In the genomic region with DNA sequence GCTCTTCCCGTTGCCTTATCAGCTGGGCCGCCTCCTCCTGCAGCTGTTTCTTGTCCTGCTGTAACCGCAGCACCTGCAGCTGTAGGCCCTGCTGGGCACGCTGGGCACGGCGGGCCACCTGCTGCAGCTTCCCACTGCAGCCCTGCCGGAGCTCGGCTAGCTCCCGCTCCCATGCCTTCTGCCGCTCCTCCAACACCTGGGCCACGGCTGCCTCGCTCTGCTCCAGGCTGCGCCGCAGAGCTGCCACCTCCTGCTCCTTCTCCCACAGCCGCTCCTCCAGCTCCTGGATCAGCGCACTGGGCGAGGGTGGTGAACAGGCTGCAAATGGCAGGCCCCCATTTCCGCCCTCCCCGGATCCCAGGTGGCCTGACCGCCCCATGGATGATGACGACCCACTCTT, we compare ENCODE assay signal across 9 mouse cellular contexts. TPM values are rescaled to one million over a fixed set of nuclear protein-coding genes. Genes with fewer than 3 reads are reported as not detected.
DNase-seq lines count a peak whose midpoint lies in the region; ATAC-seq and TF ChIP-seq lines count a peak whose summit lies in the region.
"Had no signal": no experiment of that assay in that cellular context is flagged by ENCODE, and none has a peak within 500 bp of the region (broad histone marks: within the 10 kb centered on the region; RNA-seq: fewer than 3 reads in every experiment).

No protein-coding gene starts in this region.

- H3K9ac ChIP-seq in intestine, postnatal 0 days (ENCODE audit: low read depth, low read length) = 0 out of 2 replicates have a peak overlapping the region, but pooled peaks have one; percentile 27
- H3K9ac ChIP-seq in midbrain, embryonic 16.5 days (ENCODE audit: low read depth, low read length) = 0 out of 2 replicates have a peak overlapping the region, but pooled peaks have one; percentile 14

- H3K4me1 ChIP-seq in spleen, adult 2 months (ENCODE audit: control insufficient read depth, insufficient read depth, insufficient read length) = peaks cover 14% of the 10 kb centered on the region
- peaks cover 9% of the 10 kb centered on the region; the same call in 1 of the 2 replicates for H3K4me1 ChIP-seq in intestine, postnatal 0 days (replicated peaks; ENCODE audit: control insufficient read depth, insufficient read depth, low read length)
- peaks cover 8% of the 10 kb centered on the region; the same call in 1 of the 2 replicates for H3K4me1 ChIP-seq in midbrain, embryonic 16.5 days (ENCODE audit: control insufficient read depth, insufficient read depth, low read length)

- TF ChIP-seq POLR2A in spleen, adult 2 months (IDR thresholded peaks at IDR 0.05; ENCODE audit: low read depth, low read length) = no peak

- ATAC-seq in intestine, postnatal 0 days = peak; percentile 5
- ATAC-seq in midbrain, embryonic 16.5 days = no peak

- peak overlapping the region; percentile 31; the same call in 1 of the 2 replicates for H3K4me3 ChIP-seq in spleen, adult 2 months (ENCODE audit: extremely low read depth, insufficient read depth, insufficient read length)
- H3K4me3 ChIP-seq in intestine, postnatal 0 days (ENCODE audit: low read depth, low read length) = no peak overlapping the region
- no peak overlapping the region for H3K4me3 ChIP-seq in midbrain, embryonic 16.5 days (ENCODE audit: low read depth, low read length)

- TF ChIP-seq CTCF in spleen, adult 2 months (IDR thresholded peaks at IDR 0.05; ENCODE audit: extremely low read depth, insufficient read depth, insufficient read length, insufficient replicate concordance) = no peak
- TF ChIP-seq CTCF in intestine, postnatal 0 days (IDR thresholded peaks at IDR 0.05; ENCODE audit: low read depth) = peak; percentile 25; the same call in 1 of the 2 replicates

- 14% methylated on average over 21 of the region's 21 CpGs for WGBS in spleen, adult 2 months
- WGBS in intestine, postnatal 0 days = 34% methylated on average over 21 of the region's 21 CpGs
- WGBS in midbrain, embryonic 16.5 days = 19% methylated on average over 21 of the region's 21 CpGs

- peak; percentile 23 for DNase-seq in embryo, embryonic 10 days (ENCODE audit: low spot score)
- DNase-seq in embryo, embryonic 10.5 days (ENCODE audit: low spot score) = no peak
- DNase-seq in spleen, adult 2 months (ENCODE audit: low read depth in 1 of 2, low spot score in 2 of 2) = no peak
- DNase-seq in spleen, postnatal 14 days (ENCODE audit: low spot score in 2 of 2) = no peak
- no peak for DNase-seq in urinary bladder, postnatal 10 days (ENCODE audit: low spot score)
- DNase-seq in adrenal gland, adult 2 months = no peak

- H3K36me3 ChIP-seq in spleen, adult 2 months (ENCODE audit: control insufficient read depth, insufficient read depth, low read length) = no peaks in the 10 kb centered on the region
- peaks cover 18% of the 10 kb centered on the region; the same call in 1 of the 2 replicates for H3K36me3 ChIP-seq in intestine, postnatal 0 days (ENCODE audit: control insufficient read depth, insufficient read depth)
- peaks cover 14% of the 10 kb centered on the region for H3K36me3 ChIP-seq in midbrain, embryonic 16.5 days (ENCODE audit: control insufficient read depth, insufficient read depth, low read length)

- H3K9me3 ChIP-seq in intestine, postnatal 0 days (ENCODE audit: control insufficient read depth) = no peaks in the 10 kb centered on the region
- no peaks in the 10 kb centered on the region for H3K9me3 ChIP-seq in midbrain, embryonic 16.5 days (replicated peaks; ENCODE audit: control insufficient read depth, low read length, poor library complexity, severe bottlenecking)

- no peak overlapping the region for H3K27ac ChIP-seq in spleen, adult 2 months (ENCODE audit: insufficient read depth, low read length)
- H3K27ac ChIP-seq in intestine, postnatal 0 days (ENCODE audit: low read depth, low read length) = no peak overlapping the region
- no peak overlapping the region for H3K27ac ChIP-seq in midbrain, embryonic 16.5 days (ENCODE audit: low read length)

- H3K27me3 ChIP-seq in spleen, adult 2 months (ENCODE audit: control insufficient read depth, insufficient read depth, low read length) = peaks cover 12% of the 10 kb centered on the region
- H3K27me3 ChIP-seq in intestine, postnatal 0 days (replicated peaks; ENCODE audit: control insufficient read depth, insufficient read depth, low read length) = no peaks in the 10 kb centered on the region
- peaks cover 37% of the 10 kb centered on the region for H3K27me3 ChIP-seq in midbrain, embryonic 16.5 days (ENCODE audit: control insufficient read depth, insufficient read depth, low read depth, low read length)
- H3K27me3 ChIP-seq: CH12.LX had no signal

- peak overlapping the region; percentile 68 for H3K4me2 ChIP-seq in intestine, postnatal 0 days (replicated peaks; ENCODE audit: low read depth)
- no peak overlapping the region for H3K4me2 ChIP-seq in midbrain, embryonic 16.5 days (ENCODE audit: low read length)

RNA-seq across cellular contexts. Expression of a gene that starts 6.0 kb away (rescaled TPM):
- polyA plus RNA-seq in spleen, adult 2 months (2012; rRNA removed) = 3.8 and 4.4 TPM in 2 replicates
- polyA plus RNA-seq in intestine, postnatal 0 days (2015; fragmentation: Nextera tagmentation; extraction: Ambion mirVana) = 4.2 and 4.5 TPM in 2 replicates
- 8.4 and 8.9 TPM in 2 replicates for polyA plus RNA-seq in midbrain, embryonic 16.5 days (2015; fragmentation: Nextera tagmentation; extraction: Ambion mirVana)
- 1 to 10 TPM; 6.4 to 7.1 TPM for total RNA-seq in adrenal gland, adult 2 months (2021)
- 5.8 and 6.3 TPM in 2 replicates for polyA plus RNA-seq in adrenal gland, adult 2 months (2012; rRNA removed)

RNA-seq across cellular contexts. Expression of a gene that starts 6.0 kb away (rescaled TPM):
- 1.1 and 1.2 TPM in 2 replicates for polyA plus RNA-seq in spleen, adult 2 months (2012; rRNA removed)
- polyA plus RNA-seq in intestine, postnatal 0 days (2015; fragmentation: Nextera tagmentation; extraction: Ambion mirVana) = 6.4 and 6.8 TPM in 2 replicates
- 10.2 and 11.4 TPM in 2 replicates for polyA plus RNA-seq in midbrain, embryonic 16.5 days (2015; fragmentation: Nextera tagmentation; extraction: Ambion mirVana)
- total RNA-seq in adrenal gland, adult 2 months (2021) = 10 to 100 TPM in 1 of 2 experiments, 1 to 10 TPM in 1; 10.0 to 16.1 TPM
- 0.40 and 0.52 TPM in 2 replicates for polyA plus RNA-seq in adrenal gland, adult 2 months (2012; rRNA removed)

RNA-seq across cellular contexts. Expression of a gene that starts 6.8 kb away (rescaled TPM):
- polyA plus RNA-seq in spleen, adult 2 months (2012; rRNA removed) = 3.0 and 3.2 TPM in 2 replicates
- 9.7 and 11.4 TPM in 2 replicates for polyA plus RNA-seq in intestine, postnatal 0 days (2015; fragmentation: Nextera tagmentation; extraction: Ambion mirVana)
- 17.7 and 20.7 TPM in 2 replicates for polyA plus RNA-seq in midbrain, embryonic 16.5 days (2015; fragmentation: Nextera tagmentation; extraction: Ambion mirVana)
- 10 to 100 TPM; 14.3 to 21.4 TPM for total RNA-seq in adrenal gland, adult 2 months (2021)
- polyA plus RNA-seq in adrenal gland, adult 2 months (2012; rRNA removed) = 17.7 and 21.0 TPM in 2 replicates

RNA-seq across cellular contexts. Expression of a gene that starts 28.6 kb away (rescaled TPM):
- polyA plus RNA-seq in spleen, adult 2 months (2012; rRNA removed) = 50.2 and 50.4 TPM in 2 replicates
- polyA plus RNA-seq in intestine, postnatal 0 days (2015; fragmentation: Nextera tagmentation; extraction: Ambion mirVana) = 118 and 120 TPM in 2 replicates
- 71.0 and 77.1 TPM in 2 replicates for polyA plus RNA-seq in midbrain, embryonic 16.5 days (2015; fragmentation: Nextera tagmentation; extraction: Ambion mirVana)
- total RNA-seq in adrenal gland, adult 2 months (2021) = 100 to 1,000 TPM; 184 to 209 TPM
- polyA plus RNA-seq in adrenal gland, adult 2 months (2012; rRNA removed) = 190 and 213 TPM in 2 replicates

RNA-seq across cellular contexts. Expression of a gene that starts 31.6 kb away (rescaled TPM):
- polyA plus RNA-seq in spleen, adult 2 months (2012; rRNA removed) = 12.0 and 14.3 TPM in 2 replicates
- polyA plus RNA-seq in intestine, postnatal 0 days (2015; fragmentation: Nextera tagmentation; extraction: Ambion mirVana) = 59.1 and 60.8 TPM in 2 replicates
- polyA plus RNA-seq in midbrain, embryonic 16.5 days (2015; fragmentation: Nextera tagmentation; extraction: Ambion mirVana) = 136 and 137 TPM in 2 replicates
- 10 to 100 TPM; 19.5 to 29.6 TPM for total RNA-seq in adrenal gland, adult 2 months (2021)
- polyA plus RNA-seq in adrenal gland, adult 2 months (2012; rRNA removed) = 28.6 and 29.3 TPM in 2 replicates
